Mouse (Mus musculus) kidney, adult 18-20 months (tissue): ENCODE measurements around the gene Myrfl.
A peak's percentile ranks its signal among the peaks of the same experiment; 100 is the strongest.

Experiments used
- DNase-seq: peaks from one replicate; pipeline ENCODE4 v3.0.0; 2021

Gene Myrfl

GRCm38 (mm10) chr10:116810738-116811137 lies 86.0 kb downstream of the Myrfl start:
- no peak for DNase-seq

GRCm38 (mm10) chr10:116809383-116809782 lies 87.3 kb downstream of the Myrfl start:
- no peak for DNase-seq

- DNase-seq: no peak
These were observed 88.0 kb downstream of the Myrfl start for GRCm38 (mm10) chr10:116808556-116809353.

- no peak for DNase-seq
These were observed 94.4 kb downstream of the Myrfl start for GRCm38 (mm10) chr10:116802178-116802794.

GRCm38 (mm10) chr10:116801281-116801680 lies 95.4 kb downstream of the Myrfl start:
- DNase-seq: no peak

- no peak for DNase-seq
These were observed 100.7 kb downstream of the Myrfl start for GRCm38 (mm10) chr10:116796066-116796465.

GRCm38 (mm10) chr10:116789096-116789495 lies 107.6 kb downstream of the Myrfl start:
- peak; percentile 17 for DNase-seq

GRCm38 (mm10) chr10:116788431-116788830 lies 108.3 kb downstream of the Myrfl start:
- no peak for DNase-seq

GRCm38 (mm10) chr10:116784098-116784497 lies 112.6 kb downstream of the Myrfl start:
- no peak for DNase-seq

GRCm38 (mm10) chr10:116783020-116783419 lies 113.7 kb downstream of the Myrfl start:
- no peak for DNase-seq

GRCm38 (mm10) chr10:116777947-116778346 lies 118.8 kb downstream of the Myrfl start:
- DNase-seq: no peak

GRCm38 (mm10) chr10:116776846-116777245 lies 119.9 kb downstream of the Myrfl start:
- DNase-seq: no peak

GRCm38 (mm10) chr10:116773846-116774750 lies 122.6 kb downstream of the Myrfl start:
- DNase-seq: no peak

GRCm38 (mm10) chr10:116771215-116771935 lies 125.3 kb downstream of the Myrfl start:
- DNase-seq: peak; percentile 64

GRCm38 (mm10) chr10:116768642-116769041 lies 128.1 kb downstream of the Myrfl start:
- no peak for DNase-seq

- no peak for DNase-seq
These were observed 130.2 kb downstream of the Myrfl start for GRCm38 (mm10) chr10:116766525-116766924.

- DNase-seq: no peak
These were observed 135.1 kb downstream of the Myrfl start for GRCm38 (mm10) chr10:116761476-116762068.

GRCm38 (mm10) chr10:116760561-116760960 lies 136.2 kb downstream of the Myrfl start:
- no peak for DNase-seq

- no peak for DNase-seq
These were observed 136.9 kb downstream of the Myrfl start for GRCm38 (mm10) chr10:116759816-116760215.

- DNase-seq: no peak
These were observed 140.7 kb downstream of the Myrfl start for GRCm38 (mm10) chr10:116755881-116756581.

GRCm38 (mm10) chr10:116754940-116755339 lies 141.8 kb downstream of the Myrfl start:
- DNase-seq: no peak

- DNase-seq: no peak
These were observed 145.8 kb downstream of the Myrfl start for GRCm38 (mm10) chr10:116750895-116751294.
